Mouse (Mus musculus): ENCODE measurements at regions not wholly inside any gene's neighbourhood (a gene's known extent, or its start where the extent isn't known, plus 50 kb on each side); places are given as distances from the start of the nearest gene placed in this dataset.
"Not testable (repeated sequence)": the region's sequence is repeated elsewhere in the genome, so short reads cannot be mapped to it uniquely, and the experiment has no call there.

- peak; percentile 73 for TF ChIP-seq CTCF (IDR thresholded peaks at IDR 0.05; ENCODE audit: low read depth)
- peak; percentile 8 for DNase-seq (ENCODE audit: low spot score)
Measured at GRCm38 (mm10) chr13:27945062-27945461, 71.0 kb upstream of the Prl4a1 start.

GRCm38 (mm10) chr13:27960421-27960820 lies 55.6 kb upstream of the Prl4a1 start:
- ATAC-seq (replicated peaks; ENCODE audit: low FRiP score, low read depth), result not testable (repeated sequence)

More at GRCm38 (mm10) chr13:27945062-27945461, 71.0 kb upstream of the Prl4a1 start:
- ATAC-seq (replicated peaks; ENCODE audit: low FRiP score, low read depth), result no peak
- Histone ChIP-seq H3K4me1 (replicated peaks; ENCODE audit: insufficient read depth, low read length) (no peaks in the 10 kb centered on the region), H3K4me2 (ENCODE audit: low read length) (no peak overlapping the region), H3K4me3 (replicated peaks; ENCODE audit: low read depth, low read length) (no peak overlapping the region), H3K9me3 (replicated peaks; ENCODE audit: low read length) (no peaks in the 10 kb centered on the region), H3K27ac (no peak overlapping the region), H3K9ac (ENCODE audit: low read depth, low read length) (no peak overlapping the region), H3K27me3 (ENCODE audit: insufficient read depth, low read length) (no peaks in the 10 kb centered on the region), H3K36me3 (ENCODE audit: insufficient read depth, low read length) (no peaks in the 10 kb centered on the region)
- 45% methylated on average over 3 of the region's 3 CpGs for WGBS

GRCm38 (mm10) chr13:27962381-27962780 lies 53.6 kb upstream of the Prl4a1 start:
- H3K9ac ChIP-seq (ENCODE audit: low read depth, low read length); ATAC-seq (replicated peaks; ENCODE audit: low FRiP score, low read depth); H3K4me3 ChIP-seq (replicated peaks; ENCODE audit: low read depth, low read length); H3K27ac ChIP-seq; DNase-seq (ENCODE audit: low spot score); H3K4me2 ChIP-seq (ENCODE audit: low read length); H3K9me3 ChIP-seq (replicated peaks; ENCODE audit: low read length); H3K36me3 ChIP-seq (ENCODE audit: insufficient read depth, low read length); H3K4me1 ChIP-seq (replicated peaks; ENCODE audit: insufficient read depth, low read length); H3K27me3 ChIP-seq (ENCODE audit: insufficient read depth, low read length): not testable (repeated sequence)
- 83% methylated on average over 2 of the region's 2 CpGs for WGBS

More at GRCm38 (mm10) chr13:27960421-27960820, 55.6 kb upstream of the Prl4a1 start:
- H3K9me3 ChIP-seq (replicated peaks; ENCODE audit: low read length); H3K27ac ChIP-seq; H3K4me3 ChIP-seq (replicated peaks; ENCODE audit: low read depth, low read length); H3K4me2 ChIP-seq (ENCODE audit: low read length); H3K4me1 ChIP-seq (replicated peaks; ENCODE audit: insufficient read depth, low read length); H3K9ac ChIP-seq (ENCODE audit: low read depth, low read length); DNase-seq (ENCODE audit: low spot score); H3K36me3 ChIP-seq (ENCODE audit: insufficient read depth, low read length); H3K27me3 ChIP-seq (ENCODE audit: insufficient read depth, low read length): not testable (repeated sequence)
- WGBS, result 85% methylated on average over 1 of the region's 1 CpGs

- not testable (repeated sequence) for H3K27ac ChIP-seq; H3K9me3 ChIP-seq (replicated peaks; ENCODE audit: low read length); H3K4me1 ChIP-seq (replicated peaks; ENCODE audit: insufficient read depth, low read length); H3K4me2 ChIP-seq (ENCODE audit: low read length); H3K27me3 ChIP-seq (ENCODE audit: insufficient read depth, low read length); ATAC-seq (replicated peaks; ENCODE audit: low FRiP score, low read depth); H3K36me3 ChIP-seq (ENCODE audit: insufficient read depth, low read length); H3K4me3 ChIP-seq (replicated peaks; ENCODE audit: low read depth, low read length); H3K9ac ChIP-seq (ENCODE audit: low read depth, low read length); DNase-seq (ENCODE audit: low spot score)
- 96% methylated on average over 2 of the region's 2 CpGs for WGBS
Measured at GRCm38 (mm10) chr13:27966021-27966420, 50.0 kb upstream of the Prl4a1 start.
